Mouse (Mus musculus) cerebellum, adult 18-20 months (tissue): ENCODE data around the gene Tlx2.

Experiments
- DNase-seq, 2 experiments: peaks; one replicate each; pipeline ENCODE4 v3.0.0; 2021

Tlx2 gene

GRCm38 (mm10) chr6:83054074-83054851 is 15.8 kb downstream of the Tlx2 start, which contains the start of gene Aup1:
TSS of gene Aup1 (plus strand) at chr6:83054521.
- peak; percentile 97 for DNase-seq

GRCm38 (mm10) chr6:83053136-83053960 is 16.7 kb downstream of the Tlx2 start:
- peak in 1 of 2 experiments; percentile 41 for DNase-seq

GRCm38 (mm10) chr6:83049367-83049766 is 20.7 kb downstream of the Tlx2 start:
- DNase-seq: no peak

GRCm38 (mm10) chr6:83044742-83045141 is 25.4 kb downstream of the Tlx2 start:
- DNase-seq: no peak

GRCm38 (mm10) chr6:83043993-83044392 is 26.1 kb downstream of the Tlx2 start:
- DNase-seq: no peak

- no peak for DNase-seq
These were observed 26.5 kb downstream of the Tlx2 start for GRCm38 (mm10) chr6:83043561-83043960.

GRCm38 (mm10) chr6:83040601-83041000 is 29.5 kb downstream of the Tlx2 start:
- DNase-seq: no peak

- peak; percentile 87 to 90 for DNase-seq
These were observed 31.5 kb downstream of the Tlx2 start for GRCm38 (mm10) chr6:83038496-83039012.

GRCm38 (mm10) chr6:83037188-83037587 is 32.9 kb downstream of the Tlx2 start:
- DNase-seq: no peak

GRCm38 (mm10) chr6:83034463-83035055 is 35.5 kb downstream of the Tlx2 start:
- no peak for DNase-seq

GRCm38 (mm10) chr6:83033249-83034185 is 36.6 kb downstream of the Tlx2 start, which contains the start of the genes Dok1 and Loxl3:
TSS of gene Dok1 (minus strand) at chr6:83033471.
TSS of gene Loxl3 (plus strand) at chr6:83034173.
- no peak for DNase-seq

GRCm38 (mm10) chr6:83032769-83033191 is 37.3 kb downstream of the Tlx2 start:
- DNase-seq: no peak

- no peak for DNase-seq
These were observed 38.0 kb downstream of the Tlx2 start for GRCm38 (mm10) chr6:83031921-83032590.

GRCm38 (mm10) chr6:83031111-83031510 is 39.0 kb downstream of the Tlx2 start:
- no peak for DNase-seq

- no peak for DNase-seq
These were observed 40.3 kb downstream of the Tlx2 start for GRCm38 (mm10) chr6:83029777-83030176.

GRCm38 (mm10) chr6:83027706-83028105 is 42.4 kb downstream of the Tlx2 start:
- DNase-seq: no peak

- DNase-seq: no peak
These were observed 42.8 kb downstream of the Tlx2 start for GRCm38 (mm10) chr6:83027293-83027692.

GRCm38 (mm10) chr6:83025221-83025620 is 44.9 kb downstream of the Tlx2 start:
- DNase-seq: no peak

- DNase-seq: no peak
These were observed 45.7 kb downstream of the Tlx2 start for GRCm38 (mm10) chr6:83024421-83024820.

- DNase-seq: no peak
These were observed 46.3 kb downstream of the Tlx2 start for GRCm38 (mm10) chr6:83023786-83024185.

- no peak for DNase-seq
These were observed 47.1 kb downstream of the Tlx2 start for GRCm38 (mm10) chr6:83023008-83023407.
